Mouse (Mus musculus) kidney, embryonic 16.5 days (tissue): ENCODE data around the gene Zbtb43. TPM values are rescaled to one million over a fixed set of nuclear protein-coding genes. Genes with fewer than 3 reads are reported as not detected.

Experiments used
- ATAC-seq: fragments of 200-750 bp; cut with Nextera tagmentation; 2 replicates; pipeline ENCODE4 v1.8.0; 2017; ENCODE audit warnings: moderate TSS enrichment; ENCODE audit not compliant: low FRiP score, low TSS enrichment
- H3K27ac ChIP-seq: fragments of 300-500 bp; sonication (generic); 2 replicates; pipeline ENCODE4 v1.5.1; 2014; ENCODE audit warnings: low read length
- H3K27me3 ChIP-seq: fragments of 300-500 bp; sonication (generic); 2 replicates; pipeline ENCODE4 v1.6.1; 2014; ENCODE audit warnings: low read length, control low read depth, mixed read lengths; ENCODE audit not compliant: insufficient read depth
- H3K36me3 ChIP-seq: fragments of 300-500 bp; sonication (generic); 2 replicates; pipeline ENCODE4 v1.6.1; 2014; ENCODE audit warnings: low read length, control low read depth, mixed read lengths; ENCODE audit not compliant: insufficient read depth
- H3K4me1 ChIP-seq: fragments of 300-500 bp; sonication (generic); 2 replicates; pipeline ENCODE4 v1.6.1; 2014; ENCODE audit warnings: low read length, control low read depth, mixed read lengths; ENCODE audit not compliant: insufficient read depth
- H3K4me2 ChIP-seq: fragments of 300-500 bp; sonication (generic); replicated peaks from 2 replicates; pipeline ENCODE4 v1.6.1; 2014; ENCODE audit warnings: low read depth, low read length
- H3K4me3 ChIP-seq: fragments of 300-500 bp; sonication (generic); 2 replicates; pipeline ENCODE4 v1.5.1; 2014; ENCODE audit warnings: mild to moderate bottlenecking, low read length
- H3K9ac ChIP-seq: fragments of 300-500 bp; sonication (generic); replicated peaks from 2 replicates; pipeline ENCODE4 v1.6.1; 2014; ENCODE audit warnings: low read length
- H3K9me3 ChIP-seq: fragments of 300-500 bp; sonication (generic); 2 replicates; pipeline ENCODE4 v1.6.1; 2016; ENCODE audit warnings: low read length, control low read depth
- WGBS: fragments of 180-500 bp; shearing (Covaris S2); extraction: QIAGEN DNeasy Blood & Tissue Kit; methylation state at CpG from one replicate; pipeline ENCODE4 v1.1.7; 2014; 5-methylcytosine and 5-hydroxymethylcytosine counted together
- polyA plus RNA-seq: library from polyadenylated mRNA; unstranded; fragments of >200 nt; fragmentation: Nextera tagmentation; extraction: Ambion mirVana; gene quantifications from 2 replicates; pipeline ENCODE4 v1.2.1, GENCODE M21; 2015

Zbtb43 gene
- polyA plus RNA-seq, 1 experiment from 2014 or later = 17.7 TPM

GRCm38 (mm10) chr2:33456242-33456641 is 12.1 kb downstream of the Zbtb43 start:
- peaks cover 37% of the 10 kb centered on the region for H3K36me3 ChIP-seq
- no peaks in the 10 kb centered on the region for H3K9me3 ChIP-seq
- WGBS = 86% methylated on average over 5 of the region's 5 CpGs
- no peaks in the 10 kb centered on the region for H3K4me1 ChIP-seq
- no peak overlapping the region for H3K9ac ChIP-seq
- H3K27ac ChIP-seq = no peak overlapping the region
- no peak overlapping the region for H3K4me3 ChIP-seq
- H3K4me2 ChIP-seq = no peak overlapping the region
- no peak for ATAC-seq
- no peaks in the 10 kb centered on the region for H3K27me3 ChIP-seq

GRCm38 (mm10) chr2:33455350-33455749 is 13.0 kb downstream of the Zbtb43 start:
- H3K36me3 ChIP-seq = peaks cover 33% of the 10 kb centered on the region
- H3K9ac ChIP-seq = no peak overlapping the region
- no peak overlapping the region for H3K27ac ChIP-seq
- H3K4me2 ChIP-seq = no peak overlapping the region
- WGBS = 68% methylated on average over 3 of the region's 3 CpGs
- no peaks in the 10 kb centered on the region for H3K27me3 ChIP-seq
- no peak for ATAC-seq
- no peaks in the 10 kb centered on the region for H3K4me1 ChIP-seq
- H3K9me3 ChIP-seq = no peaks in the 10 kb centered on the region
- no peak overlapping the region for H3K4me3 ChIP-seq

- WGBS = 93% methylated on average over 8 of the region's 8 CpGs
- H3K9ac ChIP-seq = no peak overlapping the region
- H3K4me3 ChIP-seq = no peak overlapping the region
- no peaks in the 10 kb centered on the region for H3K9me3 ChIP-seq
- no peak overlapping the region for H3K27ac ChIP-seq
- H3K4me2 ChIP-seq = no peak overlapping the region
- ATAC-seq = no peak
- no peaks in the 10 kb centered on the region for H3K4me1 ChIP-seq
- peaks cover 33% of the 10 kb centered on the region for H3K36me3 ChIP-seq
- no peaks in the 10 kb centered on the region for H3K27me3 ChIP-seq
These were observed 13.5 kb downstream of the Zbtb43 start for GRCm38 (mm10) chr2:33454816-33455215.

GRCm38 (mm10) chr2:33453476-33453875 is 14.9 kb downstream of the Zbtb43 start:
- 92% methylated on average over 3 of the region's 3 CpGs for WGBS
- no peak overlapping the region for H3K4me3 ChIP-seq
- H3K9ac ChIP-seq = no peak overlapping the region
- peaks cover 37% of the 10 kb centered on the region for H3K36me3 ChIP-seq
- no peaks in the 10 kb centered on the region for H3K9me3 ChIP-seq
- no peak overlapping the region for H3K4me2 ChIP-seq
- no peak overlapping the region for H3K27ac ChIP-seq
- H3K4me1 ChIP-seq = no peaks in the 10 kb centered on the region
- no peak for ATAC-seq
- H3K27me3 ChIP-seq = no peaks in the 10 kb centered on the region

- H3K9ac ChIP-seq = no peak overlapping the region
- no peaks in the 10 kb centered on the region for H3K9me3 ChIP-seq
- WGBS = 81% methylated on average over 5 of the region's 5 CpGs
- peaks cover 37% of the 10 kb centered on the region for H3K36me3 ChIP-seq
- no peaks in the 10 kb centered on the region for H3K4me1 ChIP-seq
- ATAC-seq = no peak
- H3K4me2 ChIP-seq = no peak overlapping the region
- no peaks in the 10 kb centered on the region for H3K27me3 ChIP-seq
- no peak overlapping the region for H3K4me3 ChIP-seq
- H3K27ac ChIP-seq = no peak overlapping the region
These were observed 15.6 kb downstream of the Zbtb43 start for GRCm38 (mm10) chr2:33452721-33453120.

GRCm38 (mm10) chr2:33452140-33452539 is 16.2 kb downstream of the Zbtb43 start:
- H3K9me3 ChIP-seq = no peaks in the 10 kb centered on the region
- no peak overlapping the region for H3K27ac ChIP-seq
- no peaks in the 10 kb centered on the region for H3K4me1 ChIP-seq
- WGBS = 38% methylated on average over 4 of the region's 4 CpGs
- H3K9ac ChIP-seq = no peak overlapping the region
- ATAC-seq = 0 out of 2 replicates have a peak, but pooled peaks have one; percentile 42
- H3K36me3 ChIP-seq = peaks cover 37% of the 10 kb centered on the region
- no peak overlapping the region for H3K4me3 ChIP-seq
- no peaks in the 10 kb centered on the region for H3K27me3 ChIP-seq
- H3K4me2 ChIP-seq = no peak overlapping the region

- no peaks in the 10 kb centered on the region for H3K4me1 ChIP-seq
- H3K4me3 ChIP-seq = no peak overlapping the region
- peaks cover 37% of the 10 kb centered on the region for H3K36me3 ChIP-seq
- H3K4me2 ChIP-seq = no peak overlapping the region
- no peak overlapping the region for H3K9ac ChIP-seq
- no peak for ATAC-seq
- no peaks in the 10 kb centered on the region for H3K9me3 ChIP-seq
- H3K27me3 ChIP-seq = no peaks in the 10 kb centered on the region
- WGBS = 80% methylated on average over 11 of the region's 11 CpGs
- H3K27ac ChIP-seq = no peak overlapping the region
These were observed 17.1 kb downstream of the Zbtb43 start for GRCm38 (mm10) chr2:33451038-33451978.

GRCm38 (mm10) chr2:33449119-33449873 is 19.1 kb downstream of the Zbtb43 start:
- Histone ChIP-seq H3K4me1 (no peaks in the 10 kb centered on the region), H3K27ac (no peak overlapping the region), H3K9me3 (no peaks in the 10 kb centered on the region), H3K36me3 (peaks cover 31% of the 10 kb centered on the region), H3K4me3 (no peak overlapping the region), H3K9ac (no peak overlapping the region), H3K27me3 (no peaks in the 10 kb centered on the region), H3K4me2 (no peak overlapping the region)
- WGBS = 87% methylated on average over 22 of the region's 22 CpGs
- ATAC-seq = no peak

- Histone ChIP-seq H3K4me1 (no peaks in the 10 kb centered on the region), H3K27ac (no peak overlapping the region), H3K4me3 (no peak overlapping the region), H3K4me2 (no peak overlapping the region), H3K9ac (no peak overlapping the region), H3K9me3 (no peaks in the 10 kb centered on the region), H3K27me3 (no peaks in the 10 kb centered on the region), H3K36me3 (peaks cover 18% of the 10 kb centered on the region)
- no peak for ATAC-seq
- 44% methylated on average over 1 of the region's 1 CpGs for WGBS
These were observed 21.6 kb downstream of the Zbtb43 start for GRCm38 (mm10) chr2:33446796-33447195.

GRCm38 (mm10) chr2:33445741-33446140 is 22.6 kb downstream of the Zbtb43 start:
- Histone ChIP-seq H3K36me3 (peaks cover 13% of the 10 kb centered on the region), H3K4me1 (no peaks in the 10 kb centered on the region), H3K4me3 (no peak overlapping the region), H3K4me2 (no peak overlapping the region), H3K9ac (no peak overlapping the region), H3K9me3 (no peaks in the 10 kb centered on the region), H3K27me3 (no peaks in the 10 kb centered on the region), H3K27ac (no peak overlapping the region)
- WGBS = 91% methylated on average over 5 of the region's 5 CpGs
- no peak for ATAC-seq
